Mouse (Mus musculus): Measurements from ENCODE around the gene Lsm2. TPM values are rescaled to one million over a fixed set of nuclear protein-coding genes. Genes with fewer than 3 reads are reported as not detected.

Gene Lsm2
- polyA plus RNA-seq, 1 experiment: 60.7 TPM

DNA sequence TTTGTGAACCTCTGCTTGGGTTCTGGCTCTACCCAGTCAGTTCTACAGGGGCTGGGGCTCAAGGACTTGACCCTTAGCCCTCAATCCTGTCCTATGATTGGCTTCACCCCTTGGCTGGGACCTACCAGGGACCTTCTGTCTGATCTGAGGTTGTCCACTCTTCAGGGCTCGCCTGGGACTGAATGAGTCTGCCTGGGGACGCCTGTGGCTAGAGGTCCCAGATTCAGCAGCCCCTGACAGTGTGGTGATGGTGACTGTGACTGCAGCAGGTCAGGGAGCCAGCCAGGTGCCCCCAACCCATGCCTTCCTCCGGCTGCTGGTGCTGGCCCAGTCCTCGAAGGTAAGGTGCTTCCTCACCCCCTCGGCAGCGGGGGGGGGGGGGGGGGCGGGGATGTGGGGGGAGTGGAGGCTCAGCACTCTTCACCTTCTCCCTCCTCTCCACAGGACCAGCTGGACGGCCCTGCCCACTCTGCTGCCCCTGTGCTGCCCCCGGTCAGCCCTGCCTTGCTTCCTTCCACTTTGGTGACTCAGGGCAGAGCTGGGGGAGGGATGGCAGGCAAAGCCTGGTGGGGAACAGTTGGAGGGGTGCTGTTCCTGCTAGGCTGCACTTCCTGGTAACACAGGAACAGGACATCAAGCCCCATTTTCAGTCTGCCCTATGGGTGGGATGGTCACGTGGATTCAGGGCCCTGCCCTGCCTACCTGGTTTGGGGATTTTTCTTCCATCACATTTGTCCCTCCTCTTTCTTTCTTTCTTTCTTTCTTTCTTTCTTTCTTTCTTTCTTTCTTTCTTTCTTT lies 43.2 kb downstream of the Lsm2 start:
- no peaks in the 10 kb centered on the region for H3K36me3 ChIP-seq (ENCODE audit: control insufficient read depth, insufficient read depth, low read length)
- no peak for DNase-seq (ENCODE audit: low read depth in 1 of 2, low spot score in 2 of 2)
- H3K27ac ChIP-seq (ENCODE audit: insufficient read depth, low read length): no peak overlapping the region
- WGBS: 37% methylated on average over 10 of the region's 10 CpGs
- H3K27me3 ChIP-seq (ENCODE audit: control insufficient read depth, insufficient read depth, low read length): no peaks in the 10 kb centered on the region
- peaks cover 26% of the 10 kb centered on the region for H3K4me1 ChIP-seq (ENCODE audit: control insufficient read depth, insufficient read depth, insufficient read length)
- TF ChIP-seq CTCF (IDR thresholded peaks at IDR 0.05; ENCODE audit: extremely low read depth, insufficient read depth, insufficient read length, insufficient replicate concordance): no peak
- no peak overlapping the region for H3K4me3 ChIP-seq (ENCODE audit: extremely low read depth, insufficient read depth, insufficient read length)

- peaks cover 28% of the 10 kb centered on the region for H3K4me1 ChIP-seq (ENCODE audit: control insufficient read depth, insufficient read depth, insufficient read length)
- TF ChIP-seq CTCF (IDR thresholded peaks at IDR 0.05; ENCODE audit: extremely low read depth, insufficient read depth, insufficient read length, insufficient replicate concordance) (no peak), POLR2A (IDR thresholded peaks at IDR 0.05; ENCODE audit: low read depth, low read length) (no peak)
- DNase-seq (ENCODE audit: low read depth in 1 of 2, low spot score in 2 of 2): no peak
- H3K27me3 ChIP-seq (ENCODE audit: control insufficient read depth, insufficient read depth, low read length): no peaks in the 10 kb centered on the region
- no peak overlapping the region for H3K4me3 ChIP-seq (ENCODE audit: extremely low read depth, insufficient read depth, insufficient read length)
- H3K27ac ChIP-seq (ENCODE audit: insufficient read depth, low read length): no peak overlapping the region
- no peaks in the 10 kb centered on the region for H3K36me3 ChIP-seq (ENCODE audit: control insufficient read depth, insufficient read depth, low read length)
- 88% methylated on average over 5 of the region's 5 CpGs for WGBS
Observed at GRCm38 (mm10) chr17:35026206-35026605, 44.5 kb downstream of the Lsm2 start.

DNA sequence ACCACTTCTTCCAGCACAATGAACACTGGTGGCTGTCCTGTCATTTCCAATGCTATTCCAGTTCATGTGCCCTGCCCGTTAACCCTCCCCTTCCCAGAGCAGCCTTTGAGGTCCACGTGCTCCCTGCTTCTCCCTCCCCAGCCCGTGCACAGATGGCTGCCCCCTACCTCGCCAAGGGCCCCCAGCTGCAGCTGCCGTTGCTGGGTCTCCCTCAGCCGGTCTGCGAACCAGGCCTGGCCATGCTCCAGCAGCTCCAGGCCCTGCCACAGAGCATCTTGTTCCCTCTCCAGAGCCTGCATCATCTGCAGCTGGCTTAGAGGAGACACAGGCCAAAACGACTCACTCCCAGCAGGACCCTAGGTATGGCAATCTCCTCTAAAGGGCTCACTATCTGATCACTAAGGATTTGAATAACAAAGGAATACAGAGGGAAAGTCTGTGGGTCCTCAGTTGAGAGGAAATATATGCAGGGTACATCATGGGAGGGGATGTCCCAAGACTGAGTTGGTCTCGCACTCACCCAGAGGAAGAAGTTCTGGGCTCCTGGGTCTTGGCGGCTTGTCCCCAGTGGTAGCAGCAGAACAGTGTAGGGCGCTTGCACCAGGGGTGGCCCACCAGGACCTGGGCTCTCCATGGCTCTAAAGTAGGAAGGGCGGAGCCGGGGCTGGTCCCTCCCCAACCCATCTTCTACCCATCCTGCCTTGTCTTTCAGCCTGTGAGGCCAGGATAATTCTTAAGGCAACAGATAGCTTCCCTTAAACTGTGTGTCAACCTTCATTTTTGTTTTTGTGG lies 45.8 kb downstream of the Lsm2 start, which contains the start of gene Sapcd1:
Gene Sapcd1, minus strand, starts transcription at position 740 of the 792 bp plus-strand sequence.
- 31% methylated on average over 13 of the region's 13 CpGs for WGBS
- peak within 1 kb of the TSS; percentile 56 for H3K27ac ChIP-seq (ENCODE audit: insufficient read depth, low read length)

DNA sequence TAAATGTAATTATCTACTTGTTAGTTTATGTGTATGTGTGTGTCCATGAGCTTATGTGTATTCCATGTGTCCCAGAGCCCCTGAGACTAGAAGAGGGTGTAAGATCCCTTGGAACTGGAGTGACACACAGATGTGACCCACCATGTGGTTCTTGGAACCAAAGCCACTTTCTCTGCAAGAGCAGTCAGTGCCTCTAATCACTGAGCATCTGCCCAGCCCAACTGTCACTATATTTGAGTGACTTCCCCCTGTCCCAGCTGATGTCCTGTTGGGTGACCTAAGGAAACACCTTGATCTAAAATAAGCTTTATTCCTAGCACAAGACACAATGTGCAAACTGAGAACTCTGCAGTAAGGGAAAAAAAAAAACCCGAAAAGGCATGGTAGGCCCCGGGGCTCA lies 46.7 kb downstream of the Lsm2 start:
- no peak for DNase-seq (ENCODE audit: low read depth in 1 of 2, low spot score in 2 of 2)
- 36% methylated on average over 2 of the region's 2 CpGs for WGBS
- H3K27me3 ChIP-seq (ENCODE audit: control insufficient read depth, insufficient read depth, low read length): no peaks in the 10 kb centered on the region
- no peak overlapping the region for H3K4me3 ChIP-seq (ENCODE audit: extremely low read depth, insufficient read depth, insufficient read length)
- no peak for TF ChIP-seq POLR2A (IDR thresholded peaks at IDR 0.05; ENCODE audit: low read depth, low read length)
- no peak for TF ChIP-seq CTCF (IDR thresholded peaks at IDR 0.05; ENCODE audit: extremely low read depth, insufficient read depth, insufficient read length, insufficient replicate concordance)
- H3K27ac ChIP-seq (ENCODE audit: insufficient read depth, low read length): no peak overlapping the region
- H3K4me1 ChIP-seq (ENCODE audit: control insufficient read depth, insufficient read depth, insufficient read length): peaks cover 34% of the 10 kb centered on the region
- no peaks in the 10 kb centered on the region for H3K36me3 ChIP-seq (ENCODE audit: control insufficient read depth, insufficient read depth, low read length)

More for the DNA sequence above, 45.8 kb downstream of the Lsm2 start, which contains the start of gene Sapcd1:
- Histone ChIP-seq H3K4me1 (ENCODE audit: control insufficient read depth, insufficient read depth, insufficient read length) (peaks cover 33% of the 10 kb centered on the region), H3K4me3 (ENCODE audit: extremely low read depth, insufficient read depth, insufficient read length) (no peak within 1 kb of the TSS), H3K36me3 (ENCODE audit: control insufficient read depth, insufficient read depth, low read length) (no peaks in the 10 kb centered on the region), H3K27me3 (ENCODE audit: control insufficient read depth, insufficient read depth, low read length) (no peaks in the 10 kb centered on the region)
- DNase-seq (ENCODE audit: low read depth in 1 of 2, low spot score in 2 of 2): no peak
- TF ChIP-seq POLR2A (IDR thresholded peaks at IDR 0.05; ENCODE audit: low read depth, low read length): no peak
- TF ChIP-seq CTCF (IDR thresholded peaks at IDR 0.05; ENCODE audit: extremely low read depth, insufficient read depth, insufficient read length, insufficient replicate concordance): peak; percentile 7; the same call in 1 of the 2 replicates

- 17% methylated on average over 19 of the region's 19 CpGs for WGBS
- peak in 1 of 2 experiments; percentile 43 for DNase-seq (ENCODE audit: low read depth in 1 of 2, low spot score in 2 of 2)
- Histone ChIP-seq H3K36me3 (ENCODE audit: control insufficient read depth, insufficient read depth, low read length) (no peaks in the 10 kb centered on the region), H3K27me3 (ENCODE audit: control insufficient read depth, insufficient read depth, low read length) (no peaks in the 10 kb centered on the region), H3K4me1 (ENCODE audit: control insufficient read depth, insufficient read depth, insufficient read length) (peaks cover 25% of the 10 kb centered on the region; the same call in 1 of the 2 replicates), H3K4me3 (ENCODE audit: extremely low read depth, insufficient read depth, insufficient read length) (peak overlapping the region; percentile 7; the same call in 1 of the 2 replicates), H3K27ac (ENCODE audit: insufficient read depth, low read length) (no peak overlapping the region)
- TF ChIP-seq CTCF (IDR thresholded peaks at IDR 0.05; ENCODE audit: extremely low read depth, insufficient read depth, insufficient read length, insufficient replicate concordance): peak; percentile 69; the same call in 1 of the 2 replicates
- TF ChIP-seq POLR2A (IDR thresholded peaks at IDR 0.05; ENCODE audit: low read depth, low read length): no peak
Observed at GRCm38 (mm10) chr17:35029691-35030532, 48.2 kb downstream of the Lsm2 start.

DNA sequence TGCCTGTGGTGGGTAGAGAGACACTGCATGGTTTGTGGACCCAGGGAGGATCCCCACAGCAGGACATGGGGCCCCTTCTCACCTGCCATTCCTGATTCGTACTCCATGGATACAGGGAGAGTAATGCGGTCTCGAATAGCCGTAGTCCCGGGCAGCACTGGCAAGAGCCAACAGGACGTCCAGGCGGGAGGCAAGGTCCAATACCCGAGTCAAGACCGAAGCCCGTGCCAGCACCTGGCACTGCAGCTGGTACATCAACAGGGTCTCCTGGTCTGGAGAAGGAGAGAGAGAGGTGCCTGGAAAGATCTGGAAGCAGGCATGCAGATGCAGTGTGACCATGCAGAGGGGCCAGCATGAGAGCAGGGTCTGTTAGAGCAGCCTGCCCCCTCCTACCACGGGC lies 49.6 kb downstream of the Lsm2 start:
- H3K27ac ChIP-seq (ENCODE audit: insufficient read depth, low read length): no peak overlapping the region
- peaks cover 23% of the 10 kb centered on the region; the same call in 1 of the 2 replicates for H3K4me1 ChIP-seq (ENCODE audit: control insufficient read depth, insufficient read depth, insufficient read length)
- DNase-seq (ENCODE audit: low read depth in 1 of 2, low spot score in 2 of 2): no peak
- no peaks in the 10 kb centered on the region for H3K27me3 ChIP-seq (ENCODE audit: control insufficient read depth, insufficient read depth, low read length)
- 88% methylated on average over 11 of the region's 11 CpGs for WGBS
- no peak for TF ChIP-seq POLR2A (IDR thresholded peaks at IDR 0.05; ENCODE audit: low read depth, low read length)
- no peak for TF ChIP-seq CTCF (IDR thresholded peaks at IDR 0.05; ENCODE audit: extremely low read depth, insufficient read depth, insufficient read length, insufficient replicate concordance)
- no peaks in the 10 kb centered on the region for H3K36me3 ChIP-seq (ENCODE audit: control insufficient read depth, insufficient read depth, low read length)
- no peak overlapping the region for H3K4me3 ChIP-seq (ENCODE audit: extremely low read depth, insufficient read depth, insufficient read length)
